Mouse (Mus musculus) forebrain, embryonic 16.5 days (tissue): Measurements from ENCODE around the gene Gm3194. TPM values are rescaled to one million over a fixed set of nuclear protein-coding genes. Genes with fewer than 3 reads are reported as not detected.
A peak's percentile ranks its signal among the peaks of the same experiment; 100 is the strongest.
"Not testable (repeated sequence)": the region's sequence is repeated elsewhere in the genome, so short reads cannot be mapped to it uniquely, and the experiment has no call there.

Source experiments
- ATAC-seq: fragments of 200-750 bp; cut with Nextera tagmentation; 2 replicates; pipeline ENCODE4 v1.8.0; 2017; ENCODE audit warnings: mild to moderate bottlenecking, moderate library complexity
- H3K27ac ChIP-seq: fragments of 300-500 bp; sonication (generic); 2 replicates; pipeline ENCODE4 v1.5.1; 2014; ENCODE audit warnings: low read length, control low read depth
- H3K27me3 ChIP-seq: fragments of 300-500 bp; sonication (generic); replicated peaks from 2 replicates; pipeline ENCODE4 v1.6.1; 2014; ENCODE audit warnings: low read length; ENCODE audit not compliant: control insufficient read depth, insufficient read depth
- H3K36me3 ChIP-seq: fragments of 300-500 bp; sonication (generic); 2 replicates; pipeline ENCODE4 v1.6.1; 2014; ENCODE audit not compliant: control insufficient read depth, insufficient read depth
- H3K4me1 ChIP-seq: fragments of 300-500 bp; sonication (generic); replicated peaks from 2 replicates; pipeline ENCODE4 v1.6.1; 2014; ENCODE audit warnings: low read length; ENCODE audit not compliant: control insufficient read depth, insufficient read depth
- H3K4me2 ChIP-seq: fragments of 300-500 bp; sonication (generic); 2 replicates; pipeline ENCODE4 v1.6.1; 2014; ENCODE audit warnings: mild to moderate bottlenecking, low read length, control low read depth
- H3K4me3 ChIP-seq: fragments of 300-500 bp; sonication (generic); replicated peaks from 2 replicates; pipeline ENCODE4 v1.5.1; 2014; ENCODE audit warnings: mild to moderate bottlenecking, low read length, control low read depth
- H3K9ac ChIP-seq: fragments of 300-500 bp; sonication (generic); replicated peaks from 2 replicates; pipeline ENCODE4 v1.6.1; 2014; ENCODE audit warnings: low read depth, low read length, control low read depth
- H3K9me3 ChIP-seq: fragments of 300-500 bp; sonication (generic); 2 replicates; pipeline ENCODE4 v1.6.1; 2016; ENCODE audit warnings: low read length; ENCODE audit not compliant: control insufficient read depth
- WGBS: fragments of 180-500 bp; shearing (Covaris S2); extraction: QIAGEN DNeasy Blood & Tissue Kit; methylation state at CpG from one replicate; pipeline ENCODE4 v1.1.7; 2014; 5-methylcytosine and 5-hydroxymethylcytosine counted together
- polyA plus RNA-seq: library from polyadenylated mRNA; unstranded; fragments of >200 nt; fragmentation: Nextera tagmentation; extraction: Ambion mirVana; gene quantifications from 2 replicates; pipeline ENCODE4 v1.2.1, GENCODE M21; 2015

Gm3194 gene
- polyA plus RNA-seq, result 0.15 and 2.6 TPM in 2 replicates

GRCm38 (mm10) chr14:5455367-5455766 is at the start of gene Gm3194:
Gene Gm3194, minus strand, starts transcription at chr14:5455467.
- H3K27ac ChIP-seq, H3K4me1 ChIP-seq, ATAC-seq, H3K4me2 ChIP-seq, H3K36me3 ChIP-seq, H3K4me3 ChIP-seq, H3K9ac ChIP-seq, H3K27me3 ChIP-seq, H3K9me3 ChIP-seq: not testable (repeated sequence)
- no CpG with 5 or more reads among the region's 3 CpGs for WGBS

- not testable (repeated sequence) for H3K27ac ChIP-seq, H3K9ac ChIP-seq, H3K9me3 ChIP-seq, ATAC-seq, H3K4me1 ChIP-seq, H3K4me3 ChIP-seq, H3K27me3 ChIP-seq, H3K36me3 ChIP-seq, H3K4me2 ChIP-seq
- no CpG with 5 or more reads among the region's 35 CpGs for WGBS
Measured at GRCm38 (mm10) chr14:5501374-5501773, 46.1 kb upstream of the Gm3194 start, which contains the start of gene Gm3488. Gene Gm3488, plus strand, starts transcription at chr14:5501674.

DNA sequence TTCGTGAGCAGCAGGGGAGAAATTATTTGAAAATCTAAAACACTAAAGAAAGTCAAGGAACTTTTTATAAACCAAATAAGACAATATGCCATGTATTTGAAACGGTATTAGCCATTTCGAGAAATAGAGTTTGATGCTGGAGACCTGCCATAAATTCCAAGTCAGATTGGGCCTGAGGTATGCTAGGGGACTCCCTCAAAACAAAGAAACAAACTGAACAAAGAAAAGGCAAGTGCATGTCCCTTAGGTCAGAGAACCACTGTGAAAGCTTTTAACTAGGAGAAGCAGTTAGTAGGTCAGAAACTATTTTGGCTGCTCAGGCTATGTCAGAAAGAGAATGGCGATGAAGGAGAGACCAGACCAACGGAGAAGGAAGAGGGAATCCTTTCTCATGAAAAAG is 28.6 kb upstream of the Gm3194 start, which contains the start of gene Gm3187:
Gm3187 (plus strand) TSS at position 301 of the 400 bp plus-strand sequence.
- WGBS, result 100% methylated on average over 4 of the region's 5 CpGs
- not testable (repeated sequence) for H3K9ac ChIP-seq, ATAC-seq

GRCm38 (mm10) chr14:5477730-5478129 is 22.5 kb upstream of the Gm3194 start, which contains the start of gene Gm8246:
Gene Gm8246, minus strand, starts transcription at chr14:5477830.
- not testable (repeated sequence) for H3K9ac ChIP-seq, H3K4me1 ChIP-seq, H3K36me3 ChIP-seq, H3K4me2 ChIP-seq, H3K27me3 ChIP-seq, H3K4me3 ChIP-seq, H3K9me3 ChIP-seq, H3K27ac ChIP-seq, ATAC-seq
- no CpG with 5 or more reads among the region's 3 CpGs for WGBS

More for the DNA sequence above, 28.6 kb upstream of the Gm3194 start, which contains the start of gene Gm3187:
- H3K9me3 ChIP-seq, H3K4me1 ChIP-seq, H3K27me3 ChIP-seq, H3K4me2 ChIP-seq, H3K36me3 ChIP-seq, H3K27ac ChIP-seq, H3K4me3 ChIP-seq: not testable (repeated sequence)

- WGBS, result no CpG with 5 or more reads among the region's 19 CpGs
- not testable (repeated sequence) for H3K27ac ChIP-seq, H3K9ac ChIP-seq, H3K9me3 ChIP-seq, H3K4me1 ChIP-seq, H3K4me2 ChIP-seq, H3K36me3 ChIP-seq, H3K27me3 ChIP-seq, H3K4me3 ChIP-seq
- ATAC-seq, result peak; percentile 47; the same call in 1 of the 2 replicates
Measured at GRCm38 (mm10) chr14:5460469-5460868, 5.2 kb upstream of the Gm3194 start.

- not testable (repeated sequence) for H3K27me3 ChIP-seq, H3K4me1 ChIP-seq, H3K4me3 ChIP-seq, H3K4me2 ChIP-seq, ATAC-seq, H3K27ac ChIP-seq, H3K36me3 ChIP-seq, H3K9me3 ChIP-seq, H3K9ac ChIP-seq
- whole genome bisulfite sequencing, result no CpG with 5 or more reads among the region's 37 CpGs
Measured at GRCm38 (mm10) chr14:5388949-5389348, 66.3 kb downstream of the Gm3194 start, which contains the start of gene Gm3500. Gene Gm3500, minus strand, starts transcription at chr14:5389049.

Other genes starting within 250 kb of the Gm3194 start
- gene Gm3526, start 194.9 kb downstream of the Gm3194 start, polyA plus RNA-seq, result not detected in 2 replicates
- not detected in 2 replicates for gene Gm3542, start 120.5 kb downstream of the Gm3194 start, polyA plus RNA-seq
- gene Gm3500, start 66.4 kb downstream of the Gm3194 start, polyA plus RNA-seq, result 1.1 TPM in 1 of 2 replicates, not detected in the other
- gene Gm8246, start 22.4 kb upstream of the Gm3194 start, polyA plus RNA-seq, result not detected in 2 replicates
- gene Gm3187, start 28.7 kb upstream of the Gm3194 start, polyA plus RNA-seq, result 0.15 TPM in 1 of 2 replicates, not detected in the other
- gene Gm3488, start 46.2 kb upstream of the Gm3194 start, polyA plus RNA-seq, result 12.3 and 14.2 TPM in 2 replicates
- gene Gm3532, start 83.0 kb upstream of the Gm3194 start, polyA plus RNA-seq, result 0.20 TPM in 1 of 2 replicates, not detected in the other
- not detected in 2 replicates for gene Gm8265, start 177.6 kb upstream of the Gm3194 start, polyA plus RNA-seq
- gene Gm9603, start 232.0 kb upstream of the Gm3194 start, polyA plus RNA-seq, result not detected in 2 replicates